Mouse (Mus musculus) heart, adult 2 months (tissue): ENCODE results near the gene Zfp30. TPM values are rescaled to one million over a fixed set of nuclear protein-coding genes. Genes with fewer than 3 reads are reported as not detected.

Experiments used
- DNase-seq, 2 experiments: peaks; one replicate each; pipeline ENCODE4 v3.0.0; 2021
- H3K27ac ChIP-seq: fragments of 200-600 bp; 2 replicates; pipeline ENCODE4 v1.8.1; 2022
- H3K27me3 ChIP-seq: fragments of 200-500 bp; 2 replicates; pipeline ENCODE4 v1.6.1; 2012; ENCODE audit warnings: mild to moderate bottlenecking, low read length, inconsistent platforms, mixed read lengths; ENCODE audit not compliant: control insufficient read depth, insufficient read depth
- H3K36me3 ChIP-seq: fragments of 200-500 bp; 2 replicates; pipeline ENCODE4 v1.6.1; 2012; ENCODE audit warnings: low read length, inconsistent platforms; ENCODE audit not compliant: control insufficient read depth, insufficient read depth
- H3K4me1 ChIP-seq: fragments of 200-500 bp; 2 replicates; pipeline ENCODE4 v1.6.1; 2011; ENCODE audit warnings: low read length; ENCODE audit not compliant: control insufficient read depth, insufficient read depth
- H3K4me3 ChIP-seq: fragments of 200-600 bp; 2 replicates; pipeline ENCODE4 v1.8.1; 2022
- H3K79me2 ChIP-seq: fragments of 200-500 bp; replicated peaks from 2 replicates; pipeline ENCODE4 v1.6.1; 2012; ENCODE audit warnings: mild to moderate bottlenecking, inconsistent platforms, low read length, moderate library complexity, mixed read lengths; ENCODE audit not compliant: control insufficient read depth, insufficient read depth
- H3K9ac ChIP-seq: fragments of 200-500 bp; 2 replicates; pipeline ENCODE4 v1.6.1; 2012; ENCODE audit warnings: low read depth, mild to moderate bottlenecking, control low read depth, inconsistent platforms, low read length, mixed read lengths
- CTCF ChIP-seq: fragments of 200-600 bp; IDR thresholded peaks from 2 replicates; pipeline ENCODE4 v1.8.1; 2022; ENCODE audit warnings: antibody characterized with exemption, mild to moderate bottlenecking, moderate library complexity
- EP300 ChIP-seq: fragments of 200-500 bp; IDR thresholded peaks from 2 replicates; pipeline ENCODE4 v1.6.1; 2011; ENCODE audit warnings: low read depth, low read length, control low read depth; ENCODE audit not compliant: insufficient read depth
- POLR2A ChIP-seq: fragments of 200-500 bp; IDR thresholded peaks from 2 replicates; pipeline ENCODE4 v1.6.1; 2011; ENCODE audit warnings: mild to moderate bottlenecking, low read depth, low read length, control low read depth; ENCODE audit not compliant: insufficient read depth
- WGBS: fragments of 180-500 bp; shearing (Covaris S2); methylation state at CpG from one replicate; pipeline ENCODE4 v1.1.7; 2018; 5-methylcytosine and 5-hydroxymethylcytosine counted together
- intact Hi-C: fragments of 180-260 bp; cut with DNase I; formaldehyde crosslinking; loops from one replicate; pipeline ENCODE4 v1.15.1; 2025
- polyA plus RNA-seq: library from polyadenylated mRNA; depleted of rRNA; stranded (reverse); fragments of >200 nt; gene quantifications from 2 replicates; pipeline ENCODE4 v1.2.3, GENCODE M21; 2012
- total RNA-seq, 2 experiments: library from RNA; stranded (reverse); gene quantifications; 2 replicates each; pipeline ENCODE4 v1.2.3; 2021

Gene Zfp30
- total and polyA plus RNA-seq, 3 experiments: 3.2 to 5.6 (median 5.0) TPM

GRCm38 (mm10) chr7:29815061-29815784 lies 31.4 kb downstream of the Zfp30 start:
- WGBS: 2% methylated on average over 12 of the region's 12 CpGs
- intact Hi-C loops: loop anchor here (5.0 kb wide), 2 partner anchors 167 to 402 kb away; partner anchors contain the start of gene Zfp568

GRCm38 (mm10) chr7:29815910-29816429 lies 32.2 kb downstream of the Zfp30 start, which contains the start of gene Zfp790:
Gene Zfp790 (plus strand): TSS chr7:29816114.
- H3K79me2 ChIP-seq: peaks cover 3% of the 10 kb centered on the region; the same call in 1 of the 2 replicates
- H3K36me3 ChIP-seq: no peaks in the 10 kb centered on the region
- no peaks in the 10 kb centered on the region for H3K27me3 ChIP-seq
- peak within 1 kb of the TSS; percentile 83 for H3K27ac ChIP-seq
- peaks cover 13% of the 10 kb centered on the region for H3K4me1 ChIP-seq
- TF ChIP-seq CTCF: no peak
- peak; percentile 93 for TF ChIP-seq POLR2A
- H3K4me3 ChIP-seq: peak within 1 kb of the TSS; percentile 66
- DNase-seq: peak; percentile 82 to 92
- H3K9ac ChIP-seq: peak within 1 kb of the TSS; percentile 77
- intact Hi-C loops: loop anchor here (2.0 to 5.0 kb wide), 3 partner anchors 91 to 401 kb away; partner anchors contain the start of genes Zfp27 and Zfp568
- WGBS: under 1% methylated on average over 26 of the region's 26 CpGs

More at GRCm38 (mm10) chr7:29815061-29815784, 31.4 kb downstream of the Zfp30 start:
- H3K36me3 ChIP-seq: no peaks in the 10 kb centered on the region
- peaks cover 13% of the 10 kb centered on the region for H3K4me1 ChIP-seq
- TF ChIP-seq POLR2A (no peak), CTCF (no peak)
- no peak for DNase-seq
- H3K4me3 ChIP-seq: peak overlapping the region; percentile 66
- H3K27ac ChIP-seq: peak overlapping the region; percentile 83
- peak overlapping the region; percentile 59 for H3K9ac ChIP-seq
- no peaks in the 10 kb centered on the region for H3K27me3 ChIP-seq
- H3K79me2 ChIP-seq: peaks cover 3% of the 10 kb centered on the region; the same call in 1 of the 2 replicates

GRCm38 (mm10) chr7:29818619-29819254 lies 34.9 kb downstream of the Zfp30 start:
- intact Hi-C loops: loop anchor here (2.0 to 5.0 kb wide), 4 partner anchors 34 to 399 kb away; partner anchors contain the start of genes Zfp568, Zfp84 and Zfp940
- WGBS: under 1% methylated on average over 12 of the region's 12 CpGs
- no peaks in the 10 kb centered on the region for H3K36me3 ChIP-seq
- H3K27me3 ChIP-seq: no peaks in the 10 kb centered on the region
- peaks cover 5% of the 10 kb centered on the region; the same call in 1 of the 2 replicates for H3K79me2 ChIP-seq
- H3K27ac ChIP-seq: peak overlapping the region; percentile 85
- H3K4me3 ChIP-seq: peak overlapping the region; percentile 69
- no peak for TF ChIP-seq CTCF
- TF ChIP-seq POLR2A: 0 out of 2 replicates have a peak, but pooled peaks have one; percentile 18
- peaks cover 13% of the 10 kb centered on the region for H3K4me1 ChIP-seq
- H3K9ac ChIP-seq: peak overlapping the region; percentile 66
- peak; percentile 71 to 82 for DNase-seq

GRCm38 (mm10) chr7:29828001-29828400 lies 44.2 kb downstream of the Zfp30 start:
- TF ChIP-seq POLR2A (no peak), CTCF (no peak), EP300 (no peak)
- WGBS: 83% methylated on average over 12 of the region's 12 CpGs
- DNase-seq: no peak
- Histone ChIP-seq H3K27me3 (no peaks in the 10 kb centered on the region), H3K36me3 (no peaks in the 10 kb centered on the region), H3K27ac (no peak overlapping the region), H3K4me1 (no peaks in the 10 kb centered on the region), H3K4me3 (no peak overlapping the region), H3K79me2 (no peaks in the 10 kb centered on the region), H3K9ac (no peak overlapping the region)
- intact Hi-C loops: no loop called here

- intact Hi-C loops: no loop called here
- H3K9ac ChIP-seq: no peak overlapping the region
- H3K4me1 ChIP-seq: no peaks in the 10 kb centered on the region
- TF ChIP-seq POLR2A (no peak), CTCF (no peak)
- H3K27ac ChIP-seq: no peak overlapping the region
- H3K27me3 ChIP-seq: no peaks in the 10 kb centered on the region
- DNase-seq: no peak
- H3K79me2 ChIP-seq: no peaks in the 10 kb centered on the region
- no peak overlapping the region for H3K4me3 ChIP-seq
- WGBS: 97% methylated on average over 12 of the region's 12 CpGs
- no peaks in the 10 kb centered on the region for H3K36me3 ChIP-seq
Observed at GRCm38 (mm10) chr7:29829804-29830203, 46.0 kb downstream of the Zfp30 start.

- Histone ChIP-seq H3K4me3 (no peak overlapping the region), H3K4me1 (no peaks in the 10 kb centered on the region), H3K27me3 (no peaks in the 10 kb centered on the region), H3K36me3 (no peaks in the 10 kb centered on the region), H3K9ac (no peak overlapping the region), H3K27ac (no peak overlapping the region), H3K79me2 (no peaks in the 10 kb centered on the region)
- no peak for DNase-seq
- intact Hi-C loops: no loop called here
- WGBS: 95% methylated on average over 1 of the region's 1 CpGs
- TF ChIP-seq CTCF: no peak
Observed at GRCm38 (mm10) chr7:29836816-29837215, 53.0 kb downstream of the Zfp30 start.
